Mouse (Mus musculus) limb, embryonic 10.5 days (tissue): ENCODE measurements around the gene Timmdc1. TPM values are rescaled to one million over a fixed set of nuclear protein-coding genes. Genes with fewer than 3 reads are reported as not detected.

Experiments used
- DNase-seq: peaks from one replicate; pipeline ENCODE4 v3.0.0-alpha.2; 2017; ENCODE audit warnings: low spot score
- H3K27ac ChIP-seq: fragments of 300-500 bp; sonication (generic); 2 replicates; pipeline ENCODE4 v1.5.1; 2016; ENCODE audit warnings: mild to moderate bottlenecking
- H3K27me3 ChIP-seq: fragments of 300-500 bp; sonication (generic); 2 replicates; pipeline ENCODE4 v1.6.1; 2016; ENCODE audit warnings: low read depth, mild to moderate bottlenecking; ENCODE audit not compliant: poor library complexity, severe bottlenecking
- H3K36me3 ChIP-seq: fragments of 300-500 bp; sonication (generic); 2 replicates; pipeline ENCODE4 v1.6.1; 2016; ENCODE audit warnings: mild to moderate bottlenecking, moderate library complexity
- H3K4me1 ChIP-seq: fragments of 300-500 bp; sonication (generic); 2 replicates; pipeline ENCODE4 v1.6.1; 2016
- H3K4me3 ChIP-seq: fragments of 300-500 bp; sonication (generic); 2 replicates; pipeline ENCODE4 v1.5.1; 2016; ENCODE audit warnings: mild to moderate bottlenecking, moderate library complexity
- H3K9me3 ChIP-seq: fragments of 300-500 bp; sonication (generic); replicated peaks from 2 replicates; pipeline ENCODE4 v1.6.1; 2016; ENCODE audit warnings: mild to moderate bottlenecking
- WGBS: fragments of 180-500 bp; shearing (Covaris S2); methylation state at CpG from one replicate; pipeline ENCODE4 v1.1.7; 2016; 5-methylcytosine and 5-hydroxymethylcytosine counted together
- polyA plus RNA-seq: library from polyadenylated mRNA; unstranded; fragments of >200 nt; fragmentation: Nextera tagmentation; extraction: Ambion mirVana; gene quantifications from 2 replicates; pipeline ENCODE4 v1.2.1, GENCODE M21; 2016

Gene Timmdc1
- polyA plus RNA-seq, 1 experiment from 2014 or later: 30.1 TPM

GRCm38 (mm10) chr16:38536544-38537146 is 14.2 kb upstream of the Timmdc1 start:
- no peaks in the 10 kb centered on the region for H3K9me3 ChIP-seq
- peak; percentile 67 for DNase-seq
- H3K27ac ChIP-seq: no peak overlapping the region
- no peaks in the 10 kb centered on the region for H3K4me1 ChIP-seq
- H3K36me3 ChIP-seq: peaks cover 95% of the 10 kb centered on the region
- H3K4me3 ChIP-seq: no peak overlapping the region
- WGBS: 61% methylated on average over 8 of the region's 8 CpGs
- H3K27me3 ChIP-seq: no peaks in the 10 kb centered on the region

DNA sequence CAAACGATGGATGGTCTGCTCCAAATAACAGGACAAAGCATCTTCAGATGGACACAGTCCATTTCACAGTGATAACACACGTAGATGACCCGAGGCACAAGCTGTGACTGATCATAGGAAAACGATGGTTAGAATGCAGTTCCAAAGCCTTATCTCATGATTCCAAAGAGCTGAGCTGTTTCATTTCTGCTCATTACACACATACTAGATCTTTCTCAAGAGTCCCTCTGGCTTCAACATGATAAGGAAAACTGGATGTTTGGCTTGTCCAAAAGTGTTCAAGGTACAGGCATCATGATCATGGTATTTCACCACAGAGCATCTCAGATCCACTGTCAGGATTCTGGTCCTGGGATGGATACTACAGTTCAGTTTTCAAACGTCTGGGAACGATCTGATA is 3.8 kb upstream of the Timmdc1 start:
- Histone ChIP-seq H3K4me3 (no peak overlapping the region), H3K36me3 (peaks cover 74% of the 10 kb centered on the region), H3K4me1 (peaks cover 8% of the 10 kb centered on the region), H3K9me3 (no peaks in the 10 kb centered on the region), H3K27ac (no peak overlapping the region), H3K27me3 (no peaks in the 10 kb centered on the region)
- DNase-seq: no peak
- WGBS: 92% methylated on average over 6 of the region's 6 CpGs

DNA sequence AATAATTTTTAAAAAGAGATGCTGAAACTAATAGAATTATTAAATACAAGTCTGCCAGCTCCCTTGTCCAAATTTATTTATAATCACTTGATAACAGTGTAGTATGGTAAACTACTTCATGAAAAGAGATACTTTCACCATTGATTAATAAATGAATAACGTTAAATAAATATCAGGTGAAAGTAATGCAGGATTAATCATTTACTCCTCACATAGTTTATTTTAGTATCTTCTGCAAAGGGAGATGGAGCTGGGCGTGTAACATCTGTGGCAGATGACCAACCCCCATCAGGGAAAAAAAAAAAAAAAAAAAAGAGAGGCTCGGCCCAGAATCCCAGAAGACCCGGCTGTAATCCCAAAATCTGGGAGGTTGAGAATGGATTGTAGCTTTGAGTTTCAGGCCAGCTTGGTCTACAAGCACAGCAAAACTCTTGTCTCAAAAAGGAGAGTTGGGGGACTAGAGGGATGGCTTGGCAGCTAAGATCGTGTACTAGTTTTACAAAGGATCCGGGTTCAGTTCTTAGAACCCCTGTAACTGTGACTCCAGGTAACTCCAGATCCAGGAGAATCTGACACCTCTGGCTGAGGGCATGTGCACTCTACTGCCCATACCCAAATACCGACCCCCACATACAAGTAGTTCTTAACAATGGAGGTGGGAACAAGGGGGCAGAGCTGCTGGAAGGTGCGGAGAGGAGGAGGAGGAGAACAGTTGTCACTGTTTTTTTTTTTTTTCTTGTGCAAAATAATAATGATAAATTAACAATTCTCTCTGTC is 1.1 kb downstream of the Timmdc1 start:
- Histone ChIP-seq H3K36me3 (peaks cover 53% of the 10 kb centered on the region), H3K27ac (0 out of 2 replicates have a peak overlapping the region, but pooled peaks have one; percentile 26), H3K9me3 (no peaks in the 10 kb centered on the region), H3K4me3 (peak overlapping the region; percentile 92), H3K27me3 (no peaks in the 10 kb centered on the region), H3K4me1 (peaks cover 8% of the 10 kb centered on the region)
- no peak for DNase-seq
- WGBS: 43% methylated on average over 8 of the region's 8 CpGs

GRCm38 (mm10) chr16:38519140-38519539 is 3.3 kb downstream of the Timmdc1 start:
- H3K4me1 ChIP-seq: peaks cover 8% of the 10 kb centered on the region
- no peak overlapping the region for H3K4me3 ChIP-seq
- H3K27ac ChIP-seq: no peak overlapping the region
- H3K9me3 ChIP-seq: no peaks in the 10 kb centered on the region
- no peak for DNase-seq
- 95% methylated on average over 2 of the region's 2 CpGs for WGBS
- H3K36me3 ChIP-seq: peaks cover 50% of the 10 kb centered on the region
- H3K27me3 ChIP-seq: no peaks in the 10 kb centered on the region

- H3K36me3 ChIP-seq: peaks cover 84% of the 10 kb centered on the region
Measured at GRCm38 (mm10) chr16:38510846-38511245, 11.6 kb downstream of the Timmdc1 start.

DNA sequence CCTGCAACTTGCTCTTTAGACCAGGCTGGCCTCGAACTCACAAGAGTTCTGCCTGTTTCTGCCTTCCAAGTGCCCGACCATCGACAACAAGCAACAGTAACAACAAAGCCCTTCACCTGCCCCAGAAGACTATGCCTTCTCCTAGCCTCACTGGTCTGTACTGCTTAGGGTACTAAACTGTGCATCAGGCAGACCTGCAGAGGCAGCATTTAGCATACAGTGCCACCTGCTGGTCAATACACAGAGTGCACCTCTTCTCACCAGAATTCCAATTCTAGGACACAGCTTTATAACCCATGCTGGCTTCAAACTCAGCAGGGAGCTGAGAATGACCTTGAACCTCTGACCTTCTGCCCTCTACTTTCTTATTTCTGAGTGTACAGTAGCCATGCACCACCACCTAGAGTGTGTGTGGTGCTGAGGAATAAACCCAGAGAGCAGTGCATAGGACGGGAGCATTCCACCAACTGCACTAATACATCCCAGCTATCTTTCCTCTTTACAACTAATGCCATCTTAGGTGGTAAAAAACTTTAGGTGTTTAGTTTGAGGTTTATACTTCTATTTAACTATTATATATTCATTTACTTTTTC is 16.3 kb downstream of the Timmdc1 start:
- H3K4me1 ChIP-seq: no peaks in the 10 kb centered on the region

More at GRCm38 (mm10) chr16:38510846-38511245, 11.6 kb downstream of the Timmdc1 start:
- Histone ChIP-seq H3K4me1 (no peaks in the 10 kb centered on the region), H3K27me3 (no peaks in the 10 kb centered on the region), H3K27ac (no peak overlapping the region), H3K4me3 (no peak overlapping the region), H3K9me3 (no peaks in the 10 kb centered on the region)
- WGBS: 93% methylated on average over 2 of the region's 2 CpGs
- no peak for DNase-seq

DNA sequence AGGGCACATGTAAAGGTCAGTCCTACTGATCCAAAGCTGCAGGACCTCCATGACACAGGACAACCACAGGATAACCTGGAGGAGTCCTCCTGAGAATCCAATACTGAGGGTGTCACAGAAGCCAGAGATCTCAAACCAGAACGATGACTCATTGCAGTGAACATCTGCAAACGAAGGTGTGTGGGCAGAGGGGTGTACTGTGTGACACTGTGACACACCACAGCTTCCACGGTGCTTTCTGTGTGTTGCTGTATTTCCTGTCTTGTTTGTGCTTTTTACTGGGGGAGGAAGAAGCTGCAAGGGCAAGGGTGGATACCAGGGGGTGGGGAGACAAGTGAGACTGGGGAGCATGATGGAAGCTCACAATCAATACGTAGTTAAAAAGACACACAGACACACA is 18.9 kb downstream of the Timmdc1 start:
- 92% methylated on average over 4 of the region's 4 CpGs for WGBS
- Histone ChIP-seq H3K4me3 (no peak overlapping the region), H3K4me1 (no peaks in the 10 kb centered on the region), H3K9me3 (no peaks in the 10 kb centered on the region; the same call in 1 of the 2 replicates), H3K27me3 (no peaks in the 10 kb centered on the region), H3K36me3 (peaks cover 83% of the 10 kb centered on the region), H3K27ac (no peak overlapping the region)
- no peak for DNase-seq

More for the DNA sequence above, 16.3 kb downstream of the Timmdc1 start:
- Histone ChIP-seq H3K9me3 (no peaks in the 10 kb centered on the region; the same call in 1 of the 2 replicates), H3K36me3 (peaks cover 79% of the 10 kb centered on the region), H3K27me3 (no peaks in the 10 kb centered on the region), H3K27ac (no peak overlapping the region), H3K4me3 (no peak overlapping the region)
- DNase-seq: peak; percentile 71
- WGBS: 77% methylated on average over 4 of the region's 4 CpGs

DNA sequence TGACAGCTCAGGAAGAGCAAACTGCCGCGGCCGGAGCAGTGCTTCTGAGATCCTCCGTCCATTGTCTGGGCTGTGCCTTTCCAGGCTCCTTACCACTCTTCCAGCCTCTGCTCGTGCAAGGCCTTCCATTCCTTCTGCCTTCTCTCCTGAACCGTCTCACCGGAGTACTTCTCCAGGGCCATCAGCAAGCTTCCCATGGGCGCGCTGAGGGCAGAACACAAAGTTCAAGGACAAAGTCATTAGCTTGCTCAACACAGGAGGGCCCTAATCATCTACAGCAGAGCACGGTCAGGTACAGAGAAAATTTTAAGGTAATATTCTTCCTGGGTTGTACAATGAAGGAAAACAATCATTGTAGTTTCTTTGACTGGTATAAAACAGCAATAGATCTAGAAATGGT is 20.0 kb downstream of the Timmdc1 start:
- Histone ChIP-seq H3K36me3 (peaks cover 83% of the 10 kb centered on the region), H3K27ac (no peak overlapping the region), H3K4me1 (no peaks in the 10 kb centered on the region), H3K9me3 (no peaks in the 10 kb centered on the region; the same call in 1 of the 2 replicates), H3K27me3 (no peaks in the 10 kb centered on the region), H3K4me3 (no peak overlapping the region)
- WGBS: 93% methylated on average over 10 of the region's 10 CpGs
- no peak for DNase-seq

DNA sequence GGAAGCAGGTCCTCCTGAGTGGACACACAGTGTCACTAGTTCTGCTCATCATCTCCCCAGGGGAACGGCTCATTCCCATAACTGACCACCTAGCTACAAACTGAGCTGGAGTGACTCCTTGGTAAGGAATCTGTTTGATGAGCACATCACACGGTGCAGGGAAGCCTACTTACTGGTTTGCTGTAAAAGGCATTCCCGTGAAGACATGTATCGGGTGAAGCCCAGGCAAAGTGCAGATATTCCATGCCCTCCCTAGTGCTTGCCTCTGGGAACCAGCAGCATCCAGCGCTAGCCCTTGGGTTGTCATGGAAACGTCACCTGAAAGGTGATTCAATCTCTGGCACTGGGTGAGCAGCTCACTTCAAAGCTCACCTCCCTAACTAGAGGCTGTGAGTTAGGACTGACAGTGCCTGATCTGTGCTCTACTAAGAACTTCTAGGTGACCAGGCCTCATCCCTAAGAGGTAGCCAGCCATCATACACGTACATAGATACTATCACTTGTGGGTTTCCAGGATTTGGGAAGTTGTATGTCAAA is 25.8 kb downstream of the Timmdc1 start:
- no peak overlapping the region for H3K27ac ChIP-seq
- no peaks in the 10 kb centered on the region for H3K27me3 ChIP-seq
- no peaks in the 10 kb centered on the region for H3K9me3 ChIP-seq
- no peak overlapping the region for H3K4me3 ChIP-seq
- DNase-seq: no peak
- H3K4me1 ChIP-seq: no peaks in the 10 kb centered on the region
- 87% methylated on average over 7 of the region's 7 CpGs for WGBS
- peaks cover 49% of the 10 kb centered on the region for H3K36me3 ChIP-seq

DNA sequence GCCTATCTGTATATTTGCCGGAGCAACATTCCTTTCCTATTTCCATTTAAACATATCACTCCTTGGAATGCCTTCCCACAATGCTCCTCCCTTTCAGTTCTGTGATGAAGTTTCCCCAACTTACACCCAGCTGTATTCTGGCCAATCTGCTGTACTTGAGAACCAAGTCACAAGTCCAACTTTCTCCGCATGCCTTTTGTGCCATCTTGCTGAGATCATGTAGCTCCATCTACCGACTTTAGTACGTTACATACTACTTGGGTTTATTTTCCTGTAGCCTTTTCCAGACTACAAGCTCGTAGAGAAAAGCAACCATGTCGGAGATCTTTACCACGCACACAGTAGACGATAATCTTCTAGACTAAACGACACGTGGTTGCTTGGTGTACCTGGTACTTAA is 28.6 kb downstream of the Timmdc1 start:
- H3K36me3 ChIP-seq: peaks cover 24% of the 10 kb centered on the region
- no peaks in the 10 kb centered on the region for H3K27me3 ChIP-seq
- DNase-seq: no peak
- no peak overlapping the region for H3K27ac ChIP-seq
- WGBS: 91% methylated on average over 10 of the region's 10 CpGs
- H3K4me3 ChIP-seq: no peak overlapping the region
- H3K4me1 ChIP-seq: peaks cover 5% of the 10 kb centered on the region; the same call in 1 of the 2 replicates
- no peaks in the 10 kb centered on the region for H3K9me3 ChIP-seq

- Histone ChIP-seq H3K27ac (no peak overlapping the region), H3K4me3 (no peak overlapping the region), H3K27me3 (no peaks in the 10 kb centered on the region), H3K9me3 (no peaks in the 10 kb centered on the region), H3K4me1 (peaks cover 5% of the 10 kb centered on the region; the same call in 1 of the 2 replicates), H3K36me3 (peaks cover 12% of the 10 kb centered on the region)
- DNase-seq: no peak
- WGBS: 89% methylated on average over 3 of the region's 3 CpGs
Measured at GRCm38 (mm10) chr16:38492551-38492950, 29.9 kb downstream of the Timmdc1 start.

DNA sequence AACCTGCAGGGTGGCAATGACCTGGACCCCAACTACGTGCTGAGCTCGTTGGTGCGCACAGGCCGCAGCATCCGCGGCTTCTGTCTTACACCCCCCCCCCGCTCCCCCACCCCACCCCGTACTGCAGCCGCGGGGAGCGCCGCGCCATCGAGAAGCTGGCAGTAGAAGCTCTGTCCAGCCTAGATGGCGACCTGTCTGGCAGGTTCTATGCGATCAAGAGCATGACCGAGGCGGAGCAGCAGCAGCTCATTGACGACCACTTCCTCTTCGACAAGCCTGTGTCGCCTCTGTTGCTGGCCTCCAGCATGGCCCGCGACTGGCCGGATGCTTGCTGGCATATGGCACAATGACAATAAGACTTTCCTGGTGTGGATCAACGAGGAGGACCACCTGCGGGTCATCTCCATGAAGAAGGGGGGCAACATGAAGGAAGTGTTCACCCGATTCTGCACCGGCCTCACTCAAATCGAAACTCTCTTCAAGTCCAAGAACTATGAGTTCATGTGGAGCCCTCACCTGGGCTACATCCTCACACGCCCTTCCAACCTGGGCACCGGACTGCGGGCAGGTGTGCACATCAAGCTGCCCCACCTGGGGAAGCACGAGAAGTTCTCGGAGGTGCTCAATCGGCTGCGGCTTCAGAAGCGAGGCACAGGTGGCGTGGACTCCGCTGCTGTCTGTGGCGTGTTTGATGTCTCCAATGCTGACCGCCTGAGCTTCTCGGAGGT is 38.7 kb downstream of the Timmdc1 start:
- DNase-seq: no peak
- H3K27ac ChIP-seq: no peak overlapping the region
- H3K27me3 ChIP-seq: peaks cover 39% of the 10 kb centered on the region
- WGBS: 29% methylated on average over 42 of the region's 42 CpGs
- peaks cover 11% of the 10 kb centered on the region for H3K4me1 ChIP-seq
- H3K4me3 ChIP-seq: peak overlapping the region; percentile 42
- no peaks in the 10 kb centered on the region for H3K9me3 ChIP-seq
- no peaks in the 10 kb centered on the region for H3K36me3 ChIP-seq
